Mouse (Mus musculus) frontal cortex, postnatal 25 days (tissue): ENCODE measurements around the gene Etl4.

Experiments used
- DNase-seq, 2 experiments: peaks; one replicate each; pipeline ENCODE4 v3.0.0; 2022; ENCODE audit warnings: low spot score in 2 of 2

The Etl4 gene

GRCm38 (mm10) chr2:20692898-20693297, 783.3 kb downstream of the Etl4 start:
- DNase-seq = no peak

GRCm38 (mm10) chr2:20693772-20694171, 784.2 kb downstream of the Etl4 start:
- no peak for DNase-seq

GRCm38 (mm10) chr2:20697719-20698118, 788.1 kb downstream of the Etl4 start:
- DNase-seq = no peak

- no peak for DNase-seq
These were observed 795.5 kb downstream of the Etl4 start for GRCm38 (mm10) chr2:20705110-20705509.

GRCm38 (mm10) chr2:20710589-20710988, 801.0 kb downstream of the Etl4 start:
- DNase-seq = no peak

- DNase-seq = no peak
These were observed 801.4 kb downstream of the Etl4 start for GRCm38 (mm10) chr2:20711024-20711423.

- no peak for DNase-seq
These were observed 809.5 kb downstream of the Etl4 start for GRCm38 (mm10) chr2:20719105-20719504.

- DNase-seq = no peak
These were observed 811.5 kb downstream of the Etl4 start for GRCm38 (mm10) chr2:20721098-20721497.

- no peak for DNase-seq
These were observed 812.8 kb downstream of the Etl4 start for GRCm38 (mm10) chr2:20722165-20722991.

GRCm38 (mm10) chr2:20723990-20724745, 814.6 kb downstream of the Etl4 start:
- no peak for DNase-seq

- no peak for DNase-seq
These were observed 817.4 kb downstream of the Etl4 start for GRCm38 (mm10) chr2:20726974-20727373.

- DNase-seq = no peak
These were observed 818.3 kb downstream of the Etl4 start for GRCm38 (mm10) chr2:20727752-20728438.

- no peak for DNase-seq
These were observed 825.9 kb downstream of the Etl4 start for GRCm38 (mm10) chr2:20735444-20735843.

GRCm38 (mm10) chr2:20736324-20737015, 826.9 kb downstream of the Etl4 start:
- no peak for DNase-seq

GRCm38 (mm10) chr2:20737112-20737808, 827.7 kb downstream of the Etl4 start:
- no peak for DNase-seq

- DNase-seq = no peak
These were observed 828.3 kb downstream of the Etl4 start for GRCm38 (mm10) chr2:20737837-20738236.

- no peak for DNase-seq
These were observed 838.1 kb downstream of the Etl4 start for GRCm38 (mm10) chr2:20747723-20748122.

GRCm38 (mm10) chr2:20748481-20748880, 838.9 kb downstream of the Etl4 start:
- DNase-seq = no peak

- no peak for DNase-seq
These were observed 840.1 kb downstream of the Etl4 start for GRCm38 (mm10) chr2:20749687-20750086.

- no peak for DNase-seq
These were observed 843.9 kb downstream of the Etl4 start for GRCm38 (mm10) chr2:20753282-20754110.
